Comparison of ENCODE assay signal across 11 mouse cellular contexts in the genomic region with DNA sequence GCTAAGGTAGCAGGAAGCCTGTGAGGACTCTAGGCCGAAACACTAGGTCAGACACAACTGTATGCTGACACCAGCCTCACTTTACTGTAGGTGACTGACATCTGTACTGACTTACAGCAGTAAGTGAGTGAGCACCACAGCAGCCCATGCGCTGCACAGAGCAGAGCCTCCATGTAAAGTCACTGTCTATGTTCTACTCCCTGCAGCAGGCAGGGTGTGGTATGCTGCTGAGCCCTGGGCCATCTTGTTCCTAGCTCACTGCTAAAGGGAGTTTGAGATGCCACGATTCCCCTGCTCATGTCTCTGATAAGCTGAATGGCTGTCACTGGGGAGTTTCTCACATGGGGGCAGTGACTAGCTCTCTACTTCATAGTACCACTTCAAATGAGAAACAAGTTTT.
DNase-seq lines count a peak whose midpoint lies in the region; ATAC-seq and TF ChIP-seq lines count a peak whose summit lies in the region.
"Had no signal": no experiment of that assay in that cellular context is flagged by ENCODE, and none has a peak within 500 bp of the region (broad histone marks: within the 10 kb centered on the region; RNA-seq: fewer than 3 reads in every experiment).

No protein-coding gene starts in this region.

- no peak overlapping the region for H3K4me2 ChIP-seq in hindbrain, embryonic 12.5 days (replicated peaks)
- H3K4me2 ChIP-seq in hindbrain, postnatal 0 days (ENCODE audit: low read depth, low read length) = no peak overlapping the region
- no peak overlapping the region for H3K4me2 ChIP-seq in embryonic facial prominence, embryonic 14.5 days (ENCODE audit: low read depth, low read length)
- H3K4me2 ChIP-seq in liver, embryonic 14.5 days (ENCODE audit: low read depth) = no peak overlapping the region

- no peak for DNase-seq in hindbrain, postnatal 0 days (ENCODE audit: low spot score)
- DNase-seq in ZHBTc4 (ENCODE audit: low read depth, low spot score) = peak; percentile 57
- no peak for DNase-seq in embryonic facial prominence, embryonic 14.5 days (ENCODE audit: low spot score)
- DNase-seq in liver, embryonic 14.5 days (ENCODE audit: low read depth in 3 of 3, low spot score in 3 of 3) = peak in 2 of 3 experiments; percentile 17 to 30
- no peak for DNase-seq in adrenal gland, adult 18-20 months (ENCODE audit: low spot score in 2 of 2)
- DNase-seq: cerebellum, adult 9-10 months; thymus, adult 18-20 months had no signal

- no peak for ATAC-seq in hindbrain, embryonic 12.5 days (ENCODE audit: low FRiP score)
- no peak for ATAC-seq in hindbrain, postnatal 0 days
- no peak for ATAC-seq in embryonic facial prominence, embryonic 14.5 days (ENCODE audit: low read depth)
- peak; percentile 49 for ATAC-seq in liver, embryonic 14.5 days (ENCODE audit: insufficient read depth)
- no peak for ATAC-seq in megakaryocyte progenitor cell, adult 5-6 weeks (replicated peaks; ENCODE audit: poor library complexity)

- H3K9ac ChIP-seq in hindbrain, embryonic 12.5 days = no peak overlapping the region
- no peak overlapping the region for H3K9ac ChIP-seq in hindbrain, postnatal 0 days (replicated peaks; ENCODE audit: low read length)
- H3K9ac ChIP-seq in embryonic facial prominence, embryonic 14.5 days (ENCODE audit: low read depth, low read length) = no peak overlapping the region
- H3K9ac ChIP-seq in liver, embryonic 14.5 days (replicated peaks) = no peak overlapping the region

- peaks cover 10% of the 10 kb centered on the region for H3K4me1 ChIP-seq in hindbrain, embryonic 12.5 days
- H3K4me1 ChIP-seq in hindbrain, postnatal 0 days (ENCODE audit: insufficient read depth, low read length) = no peaks in the 10 kb centered on the region; the same call in 1 of the 2 replicates
- H3K4me1 ChIP-seq in embryonic facial prominence, embryonic 14.5 days (ENCODE audit: control insufficient read depth, insufficient read depth, low read length) = peaks cover 23% of the 10 kb centered on the region
- peaks cover 44 to 50% of the 10 kb centered on the region in 2 experiments for H3K4me1 ChIP-seq in liver, embryonic 14.5 days (replicated peaks; ENCODE audit: control insufficient read depth in 2 of 2, insufficient read depth in 2 of 2, low read length in 1 of 2)

- H3K27me3 ChIP-seq in hindbrain, embryonic 12.5 days = no peaks in the 10 kb centered on the region
- H3K27me3 ChIP-seq in hindbrain, postnatal 0 days (ENCODE audit: insufficient read depth, low read length) = no peaks in the 10 kb centered on the region
- H3K27me3 ChIP-seq in embryonic facial prominence, embryonic 14.5 days (replicated peaks; ENCODE audit: control insufficient read depth, insufficient read depth, low read length) = no peaks in the 10 kb centered on the region
- H3K27me3 ChIP-seq in liver, embryonic 14.5 days (ENCODE audit: control insufficient read depth, insufficient read depth, low read length) = no peaks in the 10 kb centered on the region

- 0 out of 2 replicates have a peak overlapping the region, but pooled peaks have one; percentile 12 for H3K27ac ChIP-seq in hindbrain, embryonic 12.5 days
- no peak overlapping the region for H3K27ac ChIP-seq in hindbrain, postnatal 0 days
- H3K27ac ChIP-seq in embryonic facial prominence, embryonic 14.5 days (replicated peaks; ENCODE audit: low read depth, low read length) = peak overlapping the region; percentile 6; the same call in 1 of the 2 replicates
- no peak overlapping the region; the same call in none of the 2 replicates for H3K27ac ChIP-seq in liver, embryonic 14.5 days
- H3K27ac ChIP-seq: macrophage had no signal

- H3K4me3 ChIP-seq in hindbrain, embryonic 12.5 days = no peak overlapping the region
- no peak overlapping the region for H3K4me3 ChIP-seq in hindbrain, postnatal 0 days (ENCODE audit: low read length)
- no peak overlapping the region for H3K4me3 ChIP-seq in embryonic facial prominence, embryonic 14.5 days (ENCODE audit: low read depth, low read length)
- H3K4me3 ChIP-seq in liver, embryonic 14.5 days (ENCODE audit: insufficient read depth in 1 of 2, low read depth in 2 of 2, low read length in 2 of 2) = no peak overlapping the region

- TF ChIP-seq EP300 in liver, embryonic 14.5 days (IDR thresholded peaks at IDR 0.05; ENCODE audit: low read depth) = no peak

- 89% methylated on average over 3 of the region's 3 CpGs for WGBS in hindbrain, embryonic 12.5 days
- WGBS in hindbrain, postnatal 0 days = 87% methylated on average over 3 of the region's 3 CpGs
- WGBS in embryonic facial prominence, embryonic 14.5 days = 78% methylated on average over 3 of the region's 3 CpGs
- WGBS in liver, embryonic 14.5 days (ENCODE audit: insufficient replicate concordance) = 50% methylated on average over 3 of the region's 3 CpGs

- no peaks in the 10 kb centered on the region for H3K9me3 ChIP-seq in hindbrain, embryonic 12.5 days (replicated peaks)
- no peaks in the 10 kb centered on the region for H3K9me3 ChIP-seq in hindbrain, postnatal 0 days (ENCODE audit: low read length)
- H3K9me3 ChIP-seq in embryonic facial prominence, embryonic 14.5 days (ENCODE audit: control insufficient read depth, low read length) = peaks cover 5% of the 10 kb centered on the region
- no peaks in the 10 kb centered on the region for H3K9me3 ChIP-seq in liver, embryonic 14.5 days (ENCODE audit: control insufficient read depth, low read length)

- TF ChIP-seq CTCF in hindbrain, postnatal 0 days (IDR thresholded peaks at IDR 0.05; ENCODE audit: low read depth) = no peak
- no peak for TF ChIP-seq CTCF in liver, embryonic 14.5 days (IDR thresholded peaks at IDR 0.05; ENCODE audit: low read depth)

- H3K36me3 ChIP-seq in hindbrain, embryonic 12.5 days = peaks cover 4% of the 10 kb centered on the region; the same call in 1 of the 2 replicates
- H3K36me3 ChIP-seq in hindbrain, postnatal 0 days (ENCODE audit: insufficient read depth, low read length) = no peaks in the 10 kb centered on the region
- peaks cover 59% of the 10 kb centered on the region for H3K36me3 ChIP-seq in embryonic facial prominence, embryonic 14.5 days (ENCODE audit: control insufficient read depth, insufficient read depth, low read length)
- no peaks in the 10 kb centered on the region for H3K36me3 ChIP-seq in liver, embryonic 14.5 days (replicated peaks; ENCODE audit: control insufficient read depth, insufficient read depth, low read depth)
- H3K36me3 ChIP-seq: G1E had no signal

Comparison
In these comparisons a context has a peak if more than half of its experiments do, and no peak if none do; other contexts are left out.
1. H3K27ac ChIP-seq: peak in hindbrain, embryonic 12.5 days (single experiment) and embryonic facial prominence, embryonic 14.5 days (single experiment); none in hindbrain, postnatal 0 days (single experiment) and liver, embryonic 14.5 days (single experiment).
2. DNase-seq: peak in ZHBTc4 (single experiment) and liver, embryonic 14.5 days (2 of 3); none in hindbrain, postnatal 0 days (single experiment), embryonic facial prominence, embryonic 14.5 days (single experiment) and adrenal gland, adult 18-20 months (0 of 2).